Mouse (Mus musculus) T-cell, adult 2 months (primary cell): ENCODE measurements at regions not wholly inside any gene's neighbourhood (a gene's known extent, or its start where the extent isn't known, plus 50 kb on each side); places are given as distances from the start of the nearest gene placed in this dataset.

Experiments
- DNase-seq: peaks from one replicate; pipeline ENCODE4 v3.0.0; 2022; ENCODE audit warnings: low spot score

DNA sequence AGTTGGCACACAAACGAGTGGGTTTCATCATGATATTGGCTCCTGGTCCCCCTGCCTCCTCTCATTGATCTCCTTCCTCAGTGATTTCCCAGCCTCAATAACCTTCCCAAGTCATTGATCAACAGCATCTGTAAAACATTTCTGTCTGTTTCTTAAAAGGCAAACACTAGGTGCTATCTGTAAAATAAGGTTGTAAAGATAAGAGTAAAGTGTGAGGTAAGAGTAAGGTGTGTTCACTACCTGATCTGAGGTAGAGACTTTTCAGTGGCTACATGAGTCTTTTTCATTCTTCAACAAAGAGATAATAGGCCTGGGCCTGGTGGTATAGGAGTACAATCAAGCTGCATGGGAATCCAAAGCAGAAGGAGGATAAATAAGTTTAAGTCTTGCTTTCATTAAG is 55.7 kb downstream of the Plk2 start:
- no peak for DNase-seq

DNA sequence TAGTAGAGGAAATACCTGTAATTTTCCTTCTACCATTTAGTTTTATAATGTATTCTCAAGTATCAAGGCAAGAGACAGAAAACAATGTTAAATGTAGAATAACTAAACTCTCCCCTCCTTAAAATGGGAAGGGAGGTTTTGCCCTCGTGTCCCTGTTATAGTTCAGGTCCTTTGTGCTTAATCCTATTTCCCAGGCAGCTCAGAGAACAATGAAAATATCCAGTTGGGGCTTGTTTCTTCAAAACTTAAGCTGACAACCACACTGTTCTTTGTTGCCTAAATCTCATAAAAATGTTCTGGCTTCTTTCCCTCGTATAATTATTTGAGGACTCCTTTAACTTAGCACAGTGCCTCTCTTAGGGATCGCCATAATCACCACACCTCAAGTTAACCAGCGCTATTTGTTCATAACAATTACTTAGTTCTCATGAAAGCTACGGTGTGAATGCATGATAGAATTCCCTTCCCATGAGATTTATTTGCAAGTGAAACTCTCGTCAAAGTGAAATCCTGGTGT is 57.2 kb downstream of the Plk2 start:
- no peak for DNase-seq

GRCm38 (mm10) chr13:110455085-110455484 is 60.2 kb downstream of the Plk2 start:
- no peak for DNase-seq

DNA sequence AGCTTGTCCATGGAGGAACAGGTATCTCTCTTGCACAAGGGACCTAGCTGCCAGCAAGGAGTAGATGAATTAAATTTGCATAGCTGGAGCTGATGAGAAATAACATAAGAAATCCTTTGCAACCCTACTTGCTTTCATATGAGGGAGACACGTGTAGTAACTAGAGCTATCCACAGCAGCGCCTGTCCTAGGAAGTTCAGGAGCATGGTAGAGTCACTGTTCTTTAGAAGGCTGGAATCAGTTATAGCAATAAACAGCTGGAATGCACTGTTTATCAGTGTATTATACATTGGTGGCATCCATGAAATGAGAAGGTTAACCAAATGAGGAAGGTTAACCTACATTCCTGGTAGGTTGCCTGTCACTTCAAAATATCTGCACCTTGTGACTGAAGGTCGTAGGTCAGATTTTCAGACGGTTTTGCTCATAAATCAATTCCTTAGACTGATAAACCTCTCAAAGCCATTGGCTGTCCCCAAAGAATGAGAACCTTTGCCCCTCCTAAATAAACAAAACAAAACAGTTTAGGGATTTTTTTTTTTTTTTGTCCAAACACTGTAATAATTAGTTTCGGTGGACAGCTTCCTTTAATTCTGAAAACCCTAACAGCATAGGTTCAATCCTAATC is 60.8 kb downstream of the Plk2 start:
- DNase-seq: no peak

- no peak for DNase-seq
Measured at GRCm38 (mm10) chr13:110458701-110459100, 63.9 kb downstream of the Plk2 start.

GRCm38 (mm10) chr13:110461581-110461980 is 66.7 kb downstream of the Plk2 start:
- DNase-seq: no peak

DNA sequence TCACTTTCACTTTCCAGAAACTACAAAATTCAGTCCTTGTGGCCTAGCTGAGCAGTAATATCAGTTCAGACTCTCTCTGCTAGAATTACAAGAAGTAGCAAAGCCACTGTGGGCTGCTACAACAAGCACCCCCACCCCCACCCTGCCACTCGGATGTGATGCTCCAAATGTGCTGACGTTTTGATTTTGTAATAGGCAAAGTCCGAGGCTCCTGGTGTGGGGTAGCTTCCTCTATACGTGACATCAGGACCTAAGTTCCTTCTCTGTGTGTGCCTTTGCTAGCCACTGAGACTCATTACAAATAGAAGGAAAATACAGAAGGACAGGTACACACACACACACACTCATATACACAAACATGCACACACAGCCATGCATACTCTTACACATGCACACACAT is 76.7 kb downstream of the Plk2 start:
- no peak for DNase-seq

- DNase-seq: no peak
Measured at GRCm38 (mm10) chr13:110477709-110478108, 82.9 kb downstream of the Plk2 start.

- DNase-seq: no peak
Measured at GRCm38 (mm10) chr13:110484358-110484940, 89.6 kb downstream of the Plk2 start.

GRCm38 (mm10) chr13:110485515-110485914 is 90.7 kb downstream of the Plk2 start:
- no peak for DNase-seq

- peak; percentile 48 for DNase-seq
Measured at GRCm38 (mm10) chr13:110490166-110490565, 95.3 kb downstream of the Plk2 start.

- no peak for DNase-seq
Measured at GRCm38 (mm10) chr13:110492296-110493001, 97.6 kb downstream of the Plk2 start.

GRCm38 (mm10) chr13:110493002-110493552 is 98.2 kb downstream of the Plk2 start:
- DNase-seq: no peak

- no peak for DNase-seq
Measured at GRCm38 (mm10) chr13:110497461-110497860, 102.6 kb downstream of the Plk2 start.

GRCm38 (mm10) chr13:110507814-110508362 is 113.0 kb downstream of the Plk2 start:
- no peak for DNase-seq

- no peak for DNase-seq
Measured at GRCm38 (mm10) chr13:110517986-110518385, 123.1 kb downstream of the Plk2 start.

- no peak for DNase-seq
Measured at GRCm38 (mm10) chr13:110522974-110523373, 128.1 kb downstream of the Plk2 start.

- no peak for DNase-seq
Measured at GRCm38 (mm10) chr13:110527681-110528080, 132.8 kb downstream of the Plk2 start.

DNA sequence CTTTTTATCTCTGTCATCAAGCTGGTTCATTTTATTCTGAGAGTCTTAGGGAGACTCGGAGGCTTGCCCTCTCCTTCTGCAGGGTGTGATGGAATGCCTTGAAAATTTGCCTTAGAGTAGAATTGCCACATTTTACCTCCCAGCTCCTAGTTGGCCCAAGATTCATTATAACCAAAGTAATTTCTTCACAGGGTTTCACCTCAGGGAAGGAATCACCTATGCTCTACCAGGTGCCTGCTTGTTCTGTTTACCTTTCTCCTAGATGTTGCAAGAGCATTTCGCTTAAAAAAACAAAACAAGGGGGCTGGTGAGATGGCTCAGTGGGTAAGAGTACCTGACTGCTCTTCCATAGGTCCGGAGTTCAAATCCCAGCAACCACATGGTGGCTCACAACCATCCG is 134.8 kb downstream of the Plk2 start:
- no peak for DNase-seq

DNA sequence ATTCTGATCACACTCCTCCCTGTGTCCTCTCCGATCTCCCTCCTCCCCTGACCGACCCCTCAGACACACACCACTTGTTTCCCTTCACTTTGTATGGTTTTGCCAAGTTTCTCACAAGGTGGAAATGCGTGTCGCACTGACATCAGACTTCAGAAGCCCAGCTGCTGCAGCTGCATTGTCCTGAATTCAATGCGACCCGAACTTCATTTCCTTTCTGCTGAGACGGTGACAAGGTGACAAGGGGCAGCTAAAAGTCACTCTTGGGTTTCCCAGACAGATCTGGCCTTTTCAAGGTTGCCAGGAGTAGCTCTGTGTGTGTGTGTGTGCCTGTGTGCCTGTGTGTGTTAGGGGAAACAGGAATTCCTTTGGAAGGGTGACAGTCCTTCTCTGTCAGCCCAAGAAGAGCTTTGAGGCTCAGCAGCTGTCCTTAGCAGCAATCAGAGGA is 139.5 kb downstream of the Plk2 start:
- no peak for DNase-seq

DNA sequence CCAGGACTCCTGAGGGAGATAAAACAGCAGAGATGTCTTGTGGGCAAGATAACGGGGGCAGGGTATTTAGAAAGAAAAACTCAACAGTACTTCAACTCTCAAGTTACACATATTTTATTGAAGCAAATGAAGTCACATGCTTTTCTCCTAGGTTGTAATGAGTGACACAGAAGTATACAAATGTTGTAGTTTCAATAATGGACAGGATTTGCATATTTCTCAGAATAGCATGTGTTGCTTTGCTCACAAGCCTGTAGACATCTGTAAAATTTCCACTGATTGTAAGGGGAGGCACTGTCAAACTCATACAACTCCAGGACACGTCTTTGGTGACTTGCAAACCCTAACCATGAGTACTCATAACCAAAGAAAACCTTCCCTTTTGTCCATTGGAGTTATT is 140.9 kb downstream of the Plk2 start:
- no peak for DNase-seq

DNA sequence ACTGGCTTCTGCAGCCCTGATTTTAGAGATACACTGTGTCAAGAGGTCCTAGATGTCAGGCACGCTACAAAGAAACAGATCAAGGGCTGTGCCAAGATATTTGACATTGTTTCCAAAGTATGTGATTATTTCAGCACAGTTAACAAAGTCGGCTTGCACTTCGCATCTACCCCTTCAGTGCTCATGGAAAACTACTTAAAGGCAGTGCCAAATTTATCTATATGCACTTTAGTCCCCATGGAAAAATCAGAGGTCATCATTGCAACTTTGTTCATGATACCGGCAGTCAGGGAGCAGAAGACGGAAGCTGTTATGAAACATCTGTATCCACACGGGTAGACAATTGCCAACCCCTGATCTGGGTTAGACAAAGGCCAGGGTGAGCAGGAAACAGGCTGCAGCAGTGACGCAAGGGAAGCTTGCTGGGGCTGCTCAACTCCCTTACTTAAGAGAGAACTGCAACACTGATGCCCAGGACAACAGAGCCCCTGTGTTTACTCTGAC is 143.2 kb downstream of the Plk2 start:
- no peak for DNase-seq
